Mouse (Mus musculus) embryonic fibroblast, embryonic 13.5 days (primary cell): ENCODE results near the gene Plekhg2.

ENCODE experiments used
- CTCF ChIP-seq: IDR thresholded peaks from 2 replicates; pipeline ENCODE4 v1.5.1; 2011; ENCODE audit warnings: mild to moderate bottlenecking, control low read depth, low read length, moderate library complexity, borderline replicate concordance; ENCODE audit not compliant: insufficient read depth
- POLR2A ChIP-seq: IDR thresholded peaks from 2 replicates; pipeline ENCODE4 v1.6.1; 2011; ENCODE audit warnings: low read depth, mild to moderate bottlenecking, control low read depth, low read length, moderate library complexity

DNA sequence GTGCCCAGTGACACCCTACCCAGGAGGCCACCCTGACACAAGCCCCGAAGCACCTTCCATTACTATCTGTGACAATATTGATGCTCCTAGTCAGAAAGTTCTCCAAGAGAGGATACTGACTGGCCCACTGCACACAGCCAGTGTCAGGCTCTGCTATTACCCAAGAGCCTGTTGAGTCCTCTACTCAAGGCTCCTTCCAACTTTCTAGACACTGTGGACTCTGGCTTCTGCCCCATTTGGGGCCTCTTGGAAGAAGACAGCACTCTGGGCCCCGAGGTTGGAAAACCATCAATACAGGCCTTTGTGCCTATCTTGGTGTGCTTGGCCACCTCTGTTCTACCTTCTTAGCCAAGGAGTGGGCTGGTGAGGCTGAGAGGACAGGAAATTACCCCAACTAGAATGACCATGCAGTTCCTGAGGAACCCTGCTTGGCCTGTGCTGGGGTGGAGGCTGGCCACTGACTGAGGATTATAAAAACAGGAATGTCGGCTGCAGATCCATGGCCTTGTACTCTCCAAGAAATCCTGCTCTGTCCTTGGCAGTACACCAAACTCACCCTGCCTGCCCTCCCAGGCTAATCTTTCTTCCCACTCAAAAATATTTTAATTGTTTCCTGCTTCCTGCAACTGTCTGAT lies 38.6 kb upstream of the Plekhg2 start:
- TF ChIP-seq CTCF (no peak), POLR2A (no peak)
